Mouse (Mus musculus) testis, adult 2 months (tissue): Measurements from ENCODE around the gene Lbhd1.

Experiments
- CTCF ChIP-seq: fragments of 200-500 bp; IDR thresholded peaks from 2 replicates; pipeline ENCODE4 v1.5.1; 2012; ENCODE audit warnings: low read depth, mild to moderate bottlenecking, inconsistent platforms, low read length, moderate library complexity; ENCODE audit not compliant: control insufficient read depth, insufficient read depth, insufficient replicate concordance
- POLR2A ChIP-seq: fragments of 200-500 bp; IDR thresholded peaks from 2 replicates; pipeline ENCODE4 v1.6.1; 2012; ENCODE audit warnings: low read depth, mild to moderate bottlenecking, inconsistent platforms, low read length, moderate library complexity; ENCODE audit not compliant: control insufficient read depth

DNA sequence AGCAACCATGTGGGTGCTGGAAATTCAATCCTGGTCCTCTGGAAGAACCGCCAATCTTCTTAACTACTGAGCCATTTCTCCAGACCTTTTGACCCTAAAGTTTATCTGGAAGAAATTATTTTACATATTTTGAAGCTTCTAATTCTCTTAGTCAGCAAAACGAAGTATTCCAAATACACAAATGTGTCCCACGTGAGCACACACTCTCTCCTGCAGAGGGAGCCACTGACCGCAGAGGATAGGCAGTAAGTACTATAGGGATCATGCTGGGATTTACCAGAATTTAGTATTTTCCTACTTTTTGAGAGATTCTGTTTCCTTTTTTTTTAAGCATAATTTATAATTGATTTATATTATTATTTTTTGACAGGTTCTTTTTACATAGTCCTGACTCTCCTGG, 25.8 kb upstream of the Lbhd1 start:
- peak; percentile 48; the same call in 1 of the 2 replicates for TF ChIP-seq CTCF
- no peak for TF ChIP-seq POLR2A
